In the genomic region with DNA sequence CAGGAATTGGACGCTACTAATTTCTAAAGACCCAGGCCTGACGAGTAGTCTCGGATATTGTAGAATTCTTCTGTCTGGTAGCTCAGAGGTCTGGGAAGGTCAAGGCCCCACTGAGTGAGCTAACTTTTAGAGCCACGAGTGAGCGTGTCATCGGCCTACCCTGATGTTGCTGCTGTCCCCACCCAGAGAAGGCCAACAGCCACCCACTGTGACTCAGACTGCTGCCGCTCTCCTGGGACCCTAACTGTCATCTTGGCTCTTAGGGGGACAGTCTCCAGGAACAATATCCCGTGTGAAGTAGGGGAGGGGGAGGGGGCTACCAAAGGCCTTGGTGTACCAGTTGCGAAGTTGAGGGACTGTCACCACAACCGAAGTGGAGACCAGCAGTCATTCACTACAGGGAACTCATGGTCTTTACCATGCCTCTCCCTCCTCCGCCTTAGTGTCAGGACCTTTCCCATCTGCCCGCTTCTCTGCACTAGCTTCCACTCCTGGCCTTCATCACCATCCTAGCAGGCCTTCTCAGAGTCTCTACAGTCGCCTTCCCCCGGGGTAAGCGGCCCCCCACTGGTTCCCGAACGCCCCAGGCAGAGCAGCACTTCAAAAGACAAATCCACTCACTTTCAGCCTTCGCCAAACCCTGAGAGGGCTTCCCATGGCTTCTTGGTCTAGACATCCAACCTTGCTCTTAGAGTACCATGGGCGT, we compare ENCODE assay signal across 8 mouse cellular contexts. TPM values are rescaled to one million over a fixed set of nuclear protein-coding genes. Genes with fewer than 3 reads are reported as not detected.
DNase-seq lines count a peak whose midpoint lies in the region; ATAC-seq and TF ChIP-seq lines count a peak whose summit lies in the region.

No protein-coding gene starts in this region.

- H3K27me3 ChIP-seq in megakaryocyte, embryonic 14.5 days (replicated peaks): no peaks in the 10 kb centered on the region
- no peaks in the 10 kb centered on the region for H3K27me3 ChIP-seq in limb, embryonic 14.5 days (ENCODE audit: control insufficient read depth, insufficient read depth, low read length)
- H3K27me3 ChIP-seq in stomach, postnatal 0 days (ENCODE audit: control insufficient read depth, insufficient read depth, low read length): no peaks in the 10 kb centered on the region

- peak overlapping the region; percentile 94 for H3K4me3 ChIP-seq in megakaryocyte, embryonic 14.5 days (replicated peaks)
- peak overlapping the region; percentile 37 for H3K4me3 ChIP-seq in limb, embryonic 14.5 days (replicated peaks; ENCODE audit: low read length)
- H3K4me3 ChIP-seq in stomach, postnatal 0 days (ENCODE audit: low read depth, low read length): peak overlapping the region; percentile 29

- TF ChIP-seq POLR2A in limb, embryonic 14.5 days (IDR thresholded peaks at IDR 0.05; ENCODE audit: borderline replicate concordance, extremely low read depth, insufficient read depth, insufficient read length): no peak

- no peak for ATAC-seq in megakaryocyte, adult 5-6 weeks (ENCODE audit: poor library complexity, severe bottlenecking)
- no peak for ATAC-seq in limb, embryonic 14.5 days (ENCODE audit: low FRiP score, low read depth)
- no peak for ATAC-seq in stomach, postnatal 0 days (ENCODE audit: low FRiP score, low TSS enrichment)

- peak overlapping the region; percentile 64 for H3K4me2 ChIP-seq in limb, embryonic 14.5 days (replicated peaks; ENCODE audit: low read depth, low read length, severe bottlenecking)
- peak overlapping the region; percentile 59 for H3K4me2 ChIP-seq in stomach, postnatal 0 days (replicated peaks; ENCODE audit: low read depth)

- peak overlapping the region; percentile 50 for H3K9ac ChIP-seq in limb, embryonic 14.5 days (ENCODE audit: low read depth, low read length, severe bottlenecking)
- H3K9ac ChIP-seq in stomach, postnatal 0 days (ENCODE audit: low read length): peak overlapping the region; percentile 61

- peaks cover 71% of the 10 kb centered on the region for H3K4me1 ChIP-seq in megakaryocyte, embryonic 14.5 days
- peaks cover 32% of the 10 kb centered on the region for H3K4me1 ChIP-seq in limb, embryonic 14.5 days (ENCODE audit: control insufficient read depth, insufficient read depth, low read length)
- peaks cover 8% of the 10 kb centered on the region for H3K4me1 ChIP-seq in stomach, postnatal 0 days (replicated peaks; ENCODE audit: control insufficient read depth, insufficient read depth)

- H3K27ac ChIP-seq in limb, embryonic 14.5 days (replicated peaks; ENCODE audit: low read depth, low read length): peak overlapping the region; percentile 87
- peak overlapping the region; percentile 82 for H3K27ac ChIP-seq in stomach, postnatal 0 days (replicated peaks)

- 31% methylated on average over 19 of the region's 19 CpGs for WGBS in limb, embryonic 14.5 days
- WGBS in stomach, postnatal 0 days: 30% methylated on average over 19 of the region's 19 CpGs

- no peaks in the 10 kb centered on the region for H3K9me3 ChIP-seq in megakaryocyte, embryonic 14.5 days
- no peaks in the 10 kb centered on the region for H3K9me3 ChIP-seq in limb, embryonic 14.5 days (ENCODE audit: control insufficient read depth, low read length)
- no peaks in the 10 kb centered on the region for H3K9me3 ChIP-seq in stomach, postnatal 0 days (ENCODE audit: control insufficient read depth, low read length)

- DNase-seq in adrenal gland, postnatal 14 days: peak; percentile 51
- no peak for DNase-seq in adrenal gland, postnatal 4 days (ENCODE audit: low spot score in 2 of 2)
- DNase-seq in limb, embryonic 14.5 days (ENCODE audit: low spot score): no peak
- no peak for DNase-seq in stomach, postnatal 0 days (ENCODE audit: low spot score)
- DNase-seq in right cerebral cortex, adult 2 months (ENCODE audit: low spot score in 2 of 2): no peak
- no peak for DNase-seq in embryo, embryonic 9.5 days (ENCODE audit: extremely low spot score)

- H3K36me3 ChIP-seq in megakaryocyte, embryonic 14.5 days (replicated peaks; ENCODE audit: low read length): peaks cover 17% of the 10 kb centered on the region
- no peaks in the 10 kb centered on the region for H3K36me3 ChIP-seq in limb, embryonic 14.5 days (ENCODE audit: control insufficient read depth, insufficient read depth, low read length)
- no peaks in the 10 kb centered on the region for H3K36me3 ChIP-seq in stomach, postnatal 0 days (ENCODE audit: control insufficient read depth, insufficient read depth, low read length)

- no peak for TF ChIP-seq CTCF in stomach, postnatal 0 days (IDR thresholded peaks at IDR 0.05; ENCODE audit: low read depth)

- TF ChIP-seq EP300 in stomach, postnatal 0 days (optimal IDR thresholded peaks at IDR 0.05): no peak

RNA-seq across cellular contexts. Expression of gene Banp, which starts 2.4 kb away (rescaled TPM):
- total RNA-seq in adrenal gland, postnatal 14 days (2021): 30.4 and 31.2 TPM in 2 replicates
- total RNA-seq in adrenal gland, postnatal 4 days (2021): 10 to 100 TPM; 14.0 to 15.7 TPM
- 47.5 and 119 TPM in 2 replicates for polyA plus RNA-seq in megakaryocyte, embryonic 14.5 days (2012; ENCODE audit: insufficient read depth, low replicate concordance)
- 8.1 and 9.2 TPM in 2 replicates for total RNA-seq in megakaryocyte, adult 5-6 weeks (2015)
- 21.3 and 28.7 TPM in 2 replicates for total RNA-seq in megakaryocyte, adult 5-6 weeks (2017)
- 97.7 and 127 TPM in 2 replicates for polyA plus RNA-seq in limb, embryonic 14.5 days (2012; rRNA removed)
- polyA plus RNA-seq in limb, embryonic 14.5 days (2014; fragmentation: Nextera tagmentation; extraction: Ambion mirVana): 33.2 and 39.3 TPM in 2 replicates
- polyA plus RNA-seq in stomach, postnatal 0 days (2015; fragmentation: Nextera tagmentation; extraction: Ambion mirVana): 9.0 and 10.0 TPM in 2 replicates

RNA-seq across cellular contexts. Expression of gene Car5a, which starts 2.5 kb away (rescaled TPM):
- total RNA-seq in adrenal gland, postnatal 14 days (2021): 0.30 and 6.4 TPM in 2 replicates
- total RNA-seq in adrenal gland, postnatal 4 days (2021): under 1 TPM in 1 of 2 experiments, not detected in 1; 0.76 TPM
- polyA plus RNA-seq in megakaryocyte, embryonic 14.5 days (2012; ENCODE audit: insufficient read depth, low replicate concordance): 2.1 TPM in 1 of 2 replicates, not detected in the other
- not detected in 2 replicates for total RNA-seq in megakaryocyte, adult 5-6 weeks (2015)
- not detected in 2 replicates for total RNA-seq in megakaryocyte, adult 5-6 weeks (2017)
- not detected in 2 replicates for polyA plus RNA-seq in limb, embryonic 14.5 days (2012; rRNA removed)
- 0.26 TPM in 1 of 2 replicates, not detected in the other for polyA plus RNA-seq in limb, embryonic 14.5 days (2014; fragmentation: Nextera tagmentation; extraction: Ambion mirVana)
- polyA plus RNA-seq in stomach, postnatal 0 days (2015; fragmentation: Nextera tagmentation; extraction: Ambion mirVana): 0.12 and 0.30 TPM in 2 replicates

RNA-seq across cellular contexts. Expression of gene Slc7a5, which starts 39.7 kb away (rescaled TPM):
- total RNA-seq in adrenal gland, postnatal 14 days (2021): 41.4 and 46.8 TPM in 2 replicates
- total RNA-seq in adrenal gland, postnatal 4 days (2021): 10 to 100 TPM; 56.2 to 59.0 TPM
- 77.3 and 236 TPM in 2 replicates for polyA plus RNA-seq in megakaryocyte, embryonic 14.5 days (2012; ENCODE audit: insufficient read depth, low replicate concordance)
- 8.7 and 9.3 TPM in 2 replicates for total RNA-seq in megakaryocyte, adult 5-6 weeks (2015)
- 6.5 and 8.5 TPM in 2 replicates for total RNA-seq in megakaryocyte, adult 5-6 weeks (2017)
- 34.6 and 43.9 TPM in 2 replicates for polyA plus RNA-seq in limb, embryonic 14.5 days (2012; rRNA removed)
- polyA plus RNA-seq in limb, embryonic 14.5 days (2014; fragmentation: Nextera tagmentation; extraction: Ambion mirVana): 27.1 and 27.8 TPM in 2 replicates
- 8.9 and 9.3 TPM in 2 replicates for polyA plus RNA-seq in stomach, postnatal 0 days (2015; fragmentation: Nextera tagmentation; extraction: Ambion mirVana)

Comparison
In these comparisons a context has a peak if more than half of its experiments do, and no peak if none do; other contexts are left out.
1. H3K4me3 ChIP-seq: peak in every context shown above with its lines; median percentile 94 in megakaryocyte, embryonic 14.5 days; 37 in limb, embryonic 14.5 days; 29 in stomach, postnatal 0 days.